Mouse (Mus musculus) activated CD4-positive, CD25-positive, alpha-beta regulatory T cell, adult 4 months (primary cell): ENCODE measurements around the gene Ttll4. TPM values are rescaled to one million over a fixed set of nuclear protein-coding genes. Genes with fewer than 3 reads are reported as not detected.

Experiments used
- polyA plus RNA-seq, 2 experiments: library from polyadenylated mRNA; unstranded; fragments of 100-300 nt; shearing (Covaris generic); gene quantifications; one replicate each; pipeline ENCODE4 v1.2.1; 2017

The Ttll4 gene
- polyA plus RNA-seq, 2 experiments from 2014 or later: 11.5 to 14.8 TPM

Other genes with a start within 250 kb of the Ttll4 start
- gene Cnot9, start 155.7 kb upstream of the Ttll4 start, polyA plus RNA-seq: 10 to 100 TPM; 52.3 to 57.8 TPM
- 1 to 10 TPM; 1.0 to 1.6 TPM for gene Plcd4, start 118.9 kb upstream of the Ttll4 start, polyA plus RNA-seq
- gene Usp37, start 117.5 kb upstream of the Ttll4 start, polyA plus RNA-seq: 10 to 100 TPM; 19.6 to 27.0 TPM
- 10 to 100 TPM in 1 of 2 experiments, 1 to 10 TPM in 1; 7.0 to 12.6 TPM for gene Zfp142, start 73.5 kb upstream of the Ttll4 start, polyA plus RNA-seq
- 10 to 100 TPM; 11.1 to 13.4 TPM for gene Bcs1l, start 73.5 kb upstream of the Ttll4 start, polyA plus RNA-seq
- gene Rnf25, start 60.3 kb upstream of the Ttll4 start, polyA plus RNA-seq: 10 to 100 TPM; 15.6 to 18.1 TPM
- under 1 TPM in 1 of 2 experiments, not detected in 1; 0.32 TPM for gene Stk36, start 60.3 kb upstream of the Ttll4 start, polyA plus RNA-seq
- under 1 TPM in 1 of 2 experiments, not detected in 1; 0.33 TPM for gene Cyp27a1, start 51.8 kb downstream of the Ttll4 start, polyA plus RNA-seq
- gene Prkag3, start 87.5 kb downstream of the Ttll4 start, polyA plus RNA-seq: not detected
- not detected for gene Wnt6, start 110.1 kb downstream of the Ttll4 start, polyA plus RNA-seq
- gene Wnt10a, start 129.8 kb downstream of the Ttll4 start, polyA plus RNA-seq: under 1 TPM in 1 of 2 experiments, not detected in 1; 0.53 TPM
- not detected for gene Cdk5r2, start 193.2 kb downstream of the Ttll4 start, polyA plus RNA-seq
- not detected for gene Fev, start 223.7 kb downstream of the Ttll4 start, polyA plus RNA-seq
- not detected for gene Cryba2, start 231.4 kb downstream of the Ttll4 start, polyA plus RNA-seq